ENCODE assay signal across 9 mouse cellular contexts in the genomic region with DNA sequence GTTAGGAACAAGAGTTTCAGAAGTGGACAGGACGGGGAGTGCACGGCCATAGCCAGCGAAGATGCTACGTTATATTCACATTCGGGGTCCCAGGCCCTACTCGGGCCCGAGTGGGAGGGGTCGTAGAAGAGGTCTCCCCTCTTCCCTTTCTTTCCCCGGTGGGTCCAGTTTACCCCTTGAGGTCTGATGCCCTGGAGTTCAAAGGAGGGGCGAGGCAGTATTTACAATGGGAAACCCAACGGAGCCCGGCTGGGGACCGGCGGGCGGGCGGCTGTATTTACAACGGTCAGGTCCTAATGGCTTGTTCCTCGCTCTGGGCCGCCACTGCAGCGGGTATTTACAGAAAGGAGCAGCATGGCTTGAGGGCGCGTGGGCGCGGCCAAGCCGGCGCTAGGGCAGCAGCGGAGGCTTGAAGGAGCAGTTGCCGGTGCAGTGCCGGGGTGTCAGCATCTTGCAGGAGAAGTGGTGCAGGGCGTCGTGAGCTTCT. TPM values are rescaled to one million over a fixed set of nuclear protein-coding genes. Genes with fewer than 3 reads are reported as not detected.
DNase-seq lines count a peak whose midpoint lies in the region; ATAC-seq and TF ChIP-seq lines count a peak whose summit lies in the region.
"Had no signal": no experiment of that assay in that cellular context is flagged by ENCODE, and none has a peak within 500 bp of the region (broad histone marks: within the 10 kb centered on the region; RNA-seq: fewer than 3 reads in every experiment).

No protein-coding gene starts in this region.

- H3K9me3 ChIP-seq in heart, embryonic 15.5 days (replicated peaks), result no peaks in the 10 kb centered on the region
- no peaks in the 10 kb centered on the region for H3K9me3 ChIP-seq in hindbrain, embryonic 12.5 days (replicated peaks)
- H3K9me3 ChIP-seq in midbrain, embryonic 14.5 days (ENCODE audit: control insufficient read depth, low read length), result no peaks in the 10 kb centered on the region

- no peak overlapping the region for H3K9ac ChIP-seq in heart, embryonic 15.5 days
- peak overlapping the region; percentile 28; the same call in 1 of the 2 replicates for H3K9ac ChIP-seq in hindbrain, embryonic 12.5 days
- no peak overlapping the region for H3K9ac ChIP-seq in midbrain, embryonic 14.5 days (replicated peaks; ENCODE audit: low read length)

- H3K4me2 ChIP-seq in heart, embryonic 15.5 days, result peak overlapping the region; percentile 59
- peak overlapping the region; percentile 44 for H3K4me2 ChIP-seq in hindbrain, embryonic 12.5 days (replicated peaks)
- peak overlapping the region; percentile 43 for H3K4me2 ChIP-seq in midbrain, embryonic 14.5 days (ENCODE audit: low read length)

- WGBS in heart, embryonic 15.5 days, result 1% methylated on average over 31 of the region's 31 CpGs
- under 1% methylated on average over 31 of the region's 31 CpGs for WGBS in hindbrain, embryonic 12.5 days
- under 1% methylated on average over 31 of the region's 31 CpGs for WGBS in midbrain, embryonic 14.5 days

- no peak overlapping the region for H3K27ac ChIP-seq in heart, embryonic 15.5 days
- no peak overlapping the region for H3K27ac ChIP-seq in hindbrain, embryonic 12.5 days
- no peak overlapping the region for H3K27ac ChIP-seq in midbrain, embryonic 14.5 days (replicated peaks; ENCODE audit: low read depth, low read length)
- H3K27ac ChIP-seq in left cerebral cortex, adult 2 months, result no peak overlapping the region

- peak overlapping the region; percentile 28 for H3K4me3 ChIP-seq in heart, embryonic 15.5 days
- H3K4me3 ChIP-seq in hindbrain, embryonic 12.5 days, result peak overlapping the region; percentile 27
- peak overlapping the region; percentile 20 for H3K4me3 ChIP-seq in midbrain, embryonic 14.5 days (replicated peaks; ENCODE audit: low read depth, low read length)
- no peak overlapping the region for H3K4me3 ChIP-seq in left cerebral cortex, adult 2 months

- DNase-seq in heart, postnatal 36 days, result no peak
- peak; percentile 56 to 60 for DNase-seq in cerebellum, postnatal 25 days
- DNase-seq in midbrain, embryonic 14.5 days, result peak; percentile 68
- DNase-seq in frontal cortex, postnatal 14 days (ENCODE audit: low spot score in 2 of 2), result no peak
- no peak for DNase-seq in left cerebral cortex, adult 2 months (ENCODE audit: extremely low spot score in 1 of 2, low spot score in 2 of 2)
- no peak for DNase-seq in right cerebral cortex, adult 2 months (ENCODE audit: low spot score in 2 of 2)

- no peaks in the 10 kb centered on the region for H3K36me3 ChIP-seq in heart, embryonic 15.5 days
- no peaks in the 10 kb centered on the region for H3K36me3 ChIP-seq in hindbrain, embryonic 12.5 days
- no peaks in the 10 kb centered on the region for H3K36me3 ChIP-seq in midbrain, embryonic 14.5 days (ENCODE audit: control insufficient read depth, insufficient read depth, low read length)

- no peak for ATAC-seq in heart, embryonic 15.5 days (replicated peaks; ENCODE audit: insufficient number of reproducible peaks, insufficient read depth, low FRiP score, low read depth)
- no peak for ATAC-seq in hindbrain, embryonic 12.5 days (ENCODE audit: low FRiP score)
- no peak for ATAC-seq in midbrain, embryonic 14.5 days (ENCODE audit: low FRiP score, low TSS enrichment)

- peaks cover 64% of the 10 kb centered on the region for H3K4me1 ChIP-seq in heart, embryonic 15.5 days (replicated peaks)
- H3K4me1 ChIP-seq in hindbrain, embryonic 12.5 days, result peaks cover 47% of the 10 kb centered on the region
- H3K4me1 ChIP-seq in midbrain, embryonic 14.5 days (ENCODE audit: control insufficient read depth, insufficient read depth, low read length), result peaks cover 15% of the 10 kb centered on the region

- no peak for TF ChIP-seq CTCF in left cerebral cortex, adult 2 months (IDR thresholded peaks at IDR 0.05)

- peaks cover 98% of the 10 kb centered on the region for H3K27me3 ChIP-seq in heart, embryonic 15.5 days
- peaks cover 97% of the 10 kb centered on the region for H3K27me3 ChIP-seq in hindbrain, embryonic 12.5 days
- H3K27me3 ChIP-seq in midbrain, embryonic 14.5 days (ENCODE audit: control insufficient read depth, insufficient read depth, low read length), result peaks cover 99% of the 10 kb centered on the region

- intact Hi-C loops in heart, postnatal 36 days (cut with DNase I), result loop anchor here (5.0 to 10.0 kb wide), 2 partner anchors 474 to 616 kb away; partner anchors contain the start of gene Smad3
- intact Hi-C loops in left cerebral cortex, adult 2 months (cut with DNase I), result loop anchor here (5.0 kb wide), 3 partner anchors 474 to 949 kb away; no protein-coding TSS in a partner anchor

RNA-seq across cellular contexts. Expression of gene Skor1, which starts 10.2 kb away (rescaled TPM):
- polyA plus RNA-seq in heart, embryonic 15.5 days (2015; fragmentation: Nextera tagmentation; extraction: Ambion mirVana), result not detected in 2 replicates
- total RNA-seq in heart, postnatal 36 days (2021), result under 1 TPM; 0.08 TPM
- 24.0 and 27.1 TPM in 2 replicates for polyA plus RNA-seq in hindbrain, embryonic 12.5 days (2016; fragmentation: Nextera tagmentation; extraction: Ambion mirVana)
- polyA plus RNA-seq in midbrain, embryonic 14.5 days (2014; fragmentation: Nextera tagmentation; extraction: Ambion mirVana), result 5.0 TPM in 2 replicates
- total RNA-seq in left cerebral cortex, adult 2 months (2021), result under 1 TPM; 0.28 to 0.29 TPM
- total RNA-seq: neutrophil, adult 5-6 weeks had no signal

Comparison
In these comparisons a context has a peak if more than half of its experiments do, and no peak if none do; other contexts are left out.
1. DNase-seq: peak in cerebellum, postnatal 25 days (2 of 2) and midbrain, embryonic 14.5 days (single experiment); none in heart, postnatal 36 days (0 of 2), frontal cortex, postnatal 14 days (0 of 2), left cerebral cortex, adult 2 months (0 of 2) and right cerebral cortex, adult 2 months (0 of 2).
2. Peak in every context shown above with its lines, with median percentiles within 50 percentile points of each other: H3K4me2 ChIP-seq.